Mouse (Mus musculus) CD4-positive, CD25-positive, alpha-beta regulatory T cell, adult 4 months (primary cell): ENCODE results near the gene Ak2. TPM values are rescaled to one million over a fixed set of nuclear protein-coding genes. Genes with fewer than 3 reads are reported as not detected.
A peak's percentile ranks its signal among the peaks of the same experiment; 100 is the strongest.

Experiments
- ATAC-seq: one replicate; pipeline ENCODE4 v1.8.0; 2017
- polyA plus RNA-seq, 2 experiments: library from polyadenylated mRNA; unstranded; fragments of 100-300 nt; shearing (Covaris generic); gene quantifications; one replicate each; pipeline ENCODE4 v1.2.1; 2017

The Ak2 gene
- polyA plus RNA-seq, 2 experiments from 2014 or later: 74.6 to 113 TPM

DNA sequence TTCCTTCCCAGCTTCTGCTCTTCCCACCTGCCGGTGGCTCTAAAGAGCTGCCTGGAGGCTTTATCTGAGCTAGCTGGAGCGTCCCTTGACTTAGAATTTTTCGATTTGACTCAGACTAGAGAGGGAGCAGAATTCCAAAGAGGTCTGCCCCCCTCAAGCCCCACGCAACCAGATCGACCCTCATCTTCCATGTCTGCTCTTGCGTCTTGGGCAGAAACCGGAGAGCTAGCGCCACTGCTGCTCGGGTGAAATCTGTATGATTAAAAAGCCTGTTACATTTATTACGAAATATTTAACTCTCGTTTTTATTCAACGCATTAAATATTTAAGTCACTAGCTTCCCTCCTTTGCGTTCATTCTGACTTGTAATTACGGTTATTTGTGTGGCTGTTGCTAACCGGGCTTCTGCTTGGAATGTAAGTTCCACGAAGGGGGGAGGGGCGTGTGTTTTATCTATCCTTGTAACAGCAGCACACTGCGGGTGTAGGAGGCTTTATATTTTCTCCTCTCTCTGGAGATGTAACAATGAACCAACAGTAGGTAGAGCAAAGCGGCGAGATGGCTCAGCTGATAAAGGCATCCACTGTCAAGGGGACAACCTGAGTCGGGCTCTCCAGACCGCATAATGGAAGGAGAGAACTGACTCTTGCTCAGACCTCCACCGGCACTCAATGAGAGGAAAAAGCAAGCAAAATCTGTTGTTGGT lies 57.7 kb downstream of the Ak2 start:
- peak; percentile 24 for ATAC-seq

DNA sequence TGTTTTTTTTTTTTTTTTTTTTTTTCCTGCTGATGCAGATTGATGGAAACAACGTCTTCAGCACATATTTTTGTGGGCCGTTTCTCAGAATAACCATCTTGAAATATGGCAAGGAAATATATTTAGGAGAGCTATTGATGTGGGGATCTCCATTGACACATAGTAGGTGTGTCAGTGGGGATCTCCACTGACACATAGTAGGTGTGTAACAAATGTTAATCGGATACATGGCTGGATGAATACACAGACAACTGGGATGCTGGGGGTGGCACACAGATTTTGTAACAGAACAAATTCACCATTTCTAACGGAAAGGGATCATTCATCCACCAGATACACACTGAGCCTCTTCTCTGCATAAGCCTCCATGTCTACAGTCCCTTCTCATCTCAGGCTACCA lies 58.6 kb downstream of the Ak2 start:
- no peak for ATAC-seq

DNA sequence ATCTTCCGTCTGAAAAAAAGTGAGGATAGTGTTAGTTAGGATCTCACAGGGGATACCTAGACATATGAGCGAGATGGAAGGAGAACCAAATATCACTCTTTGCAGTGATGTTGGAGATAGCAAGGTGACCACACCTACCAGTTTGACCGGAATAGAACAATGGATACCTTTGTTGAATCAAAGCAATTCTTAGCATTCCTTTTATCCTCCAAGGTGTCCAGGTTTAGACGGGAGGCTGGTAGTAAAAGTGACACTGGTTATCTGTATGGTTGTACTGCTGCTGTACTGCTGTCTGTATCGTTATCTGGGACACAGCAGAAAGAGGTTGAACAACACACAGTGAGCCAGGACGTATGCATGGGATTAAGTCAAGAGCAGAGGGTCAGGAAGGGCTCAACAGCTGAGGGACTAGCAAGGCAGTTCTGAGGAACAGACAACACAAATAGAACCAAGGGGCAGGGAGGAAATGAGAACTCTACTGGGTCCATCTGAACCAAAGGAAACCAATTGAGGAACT lies 59.2 kb downstream of the Ak2 start:
- no peak for ATAC-seq

DNA sequence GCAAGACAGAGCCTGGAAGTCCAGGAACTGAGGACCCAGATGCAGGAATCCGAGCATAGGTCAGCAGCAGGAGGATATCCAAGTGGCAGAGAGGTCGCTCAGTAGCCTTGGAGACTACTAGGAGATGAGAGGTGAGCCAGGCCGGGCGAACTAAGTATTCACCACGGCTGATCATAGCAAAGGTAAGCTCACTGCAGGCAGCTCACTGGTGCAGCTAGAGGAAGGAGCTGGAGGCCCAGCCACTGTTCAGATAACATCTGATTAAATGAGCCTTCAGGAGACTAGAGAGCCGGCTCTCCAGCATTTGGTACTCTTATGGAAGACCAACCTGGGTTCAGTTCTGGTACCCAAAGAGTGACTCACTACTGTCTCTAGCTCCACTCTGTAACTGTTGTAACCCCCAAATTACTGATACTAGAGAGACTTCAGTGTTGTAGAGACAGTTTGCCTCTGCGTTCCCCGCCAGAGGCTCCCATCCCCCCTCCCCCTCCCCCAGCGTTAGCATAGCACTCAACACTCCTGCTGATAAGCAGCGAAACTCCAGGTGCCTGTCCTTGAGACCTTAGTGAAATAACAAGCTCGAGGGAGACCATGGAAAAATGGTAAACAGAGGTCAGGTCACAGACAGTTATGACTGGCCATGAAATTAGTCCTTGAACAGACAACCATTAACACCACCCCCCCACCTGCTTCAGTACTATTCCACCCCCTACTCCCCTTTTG lies 59.9 kb downstream of the Ak2 start:
- ATAC-seq: no peak

DNA sequence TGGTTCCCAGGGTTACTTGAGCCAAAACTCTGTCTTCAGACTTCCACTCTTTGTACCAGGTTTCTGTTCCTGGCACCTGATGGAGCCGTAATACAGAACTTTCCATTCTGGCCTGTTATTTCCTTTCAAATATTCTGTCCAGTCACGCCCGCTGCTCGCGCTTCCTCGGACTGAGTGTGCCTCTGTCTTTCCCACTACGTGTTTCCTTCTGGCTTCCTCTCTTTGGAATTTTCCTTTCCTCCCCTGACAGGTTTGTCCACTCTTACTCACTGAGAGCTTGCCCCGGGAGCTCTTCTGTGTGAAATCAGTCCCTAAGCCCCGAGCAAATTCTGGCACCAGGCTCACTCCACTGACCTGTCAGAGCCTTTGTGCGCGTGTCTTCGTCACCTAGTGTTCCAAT lies 63.0 kb downstream of the Ak2 start:
- ATAC-seq: no peak

DNA sequence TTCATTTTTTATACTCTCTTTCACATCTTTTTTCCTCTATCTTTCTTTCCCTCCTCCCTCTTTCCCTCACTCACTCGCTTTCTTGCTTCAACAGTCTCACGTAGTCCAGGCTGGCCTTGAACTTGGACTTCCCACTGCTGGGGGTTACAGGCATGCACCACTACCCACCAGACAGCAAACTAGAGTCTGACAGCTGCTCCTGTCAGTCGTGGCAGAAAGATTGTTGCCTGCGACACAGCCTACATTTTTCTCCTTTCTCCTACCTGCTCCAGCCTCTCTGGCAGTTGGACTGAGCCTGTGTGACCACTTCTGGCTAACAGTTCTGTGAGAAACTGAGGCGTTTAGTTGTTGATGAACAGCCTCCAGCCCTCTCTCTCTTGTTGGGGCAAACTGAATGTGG lies 63.8 kb downstream of the Ak2 start:
- no peak for ATAC-seq

DNA sequence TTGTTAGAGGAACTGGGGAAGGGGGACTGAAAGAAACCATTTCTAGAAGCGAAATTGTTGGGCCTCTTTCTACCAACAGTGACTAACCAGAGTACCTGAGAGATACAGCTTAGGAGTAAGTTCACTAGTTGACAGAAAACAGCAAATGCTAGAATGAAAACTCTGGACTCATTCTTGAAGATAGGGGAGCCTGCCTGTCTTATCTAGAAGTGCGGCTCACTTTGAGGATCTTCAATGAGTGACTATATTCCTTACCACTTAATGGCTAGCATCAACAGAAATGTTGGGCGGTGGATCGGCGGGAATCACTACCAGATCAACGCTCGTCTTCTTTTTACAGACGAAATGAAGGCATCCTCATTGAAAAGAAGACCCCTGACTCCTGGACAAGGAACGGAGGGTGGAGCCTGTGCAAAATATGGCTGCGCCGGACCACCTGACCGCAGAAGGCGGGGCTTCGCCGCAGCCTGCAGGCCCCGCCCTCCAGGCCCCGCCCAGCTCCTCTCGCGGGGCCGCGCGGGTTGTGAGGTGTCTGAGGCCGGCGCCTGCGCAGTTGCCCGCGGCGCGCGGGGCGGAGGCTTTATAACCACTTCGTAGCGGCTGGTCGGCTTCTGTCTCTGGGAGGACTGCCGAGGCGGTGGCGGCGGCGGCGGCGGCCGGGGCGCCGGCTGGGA lies 65.9 kb downstream of the Ak2 start:
- ATAC-seq: peak; percentile 81

DNA sequence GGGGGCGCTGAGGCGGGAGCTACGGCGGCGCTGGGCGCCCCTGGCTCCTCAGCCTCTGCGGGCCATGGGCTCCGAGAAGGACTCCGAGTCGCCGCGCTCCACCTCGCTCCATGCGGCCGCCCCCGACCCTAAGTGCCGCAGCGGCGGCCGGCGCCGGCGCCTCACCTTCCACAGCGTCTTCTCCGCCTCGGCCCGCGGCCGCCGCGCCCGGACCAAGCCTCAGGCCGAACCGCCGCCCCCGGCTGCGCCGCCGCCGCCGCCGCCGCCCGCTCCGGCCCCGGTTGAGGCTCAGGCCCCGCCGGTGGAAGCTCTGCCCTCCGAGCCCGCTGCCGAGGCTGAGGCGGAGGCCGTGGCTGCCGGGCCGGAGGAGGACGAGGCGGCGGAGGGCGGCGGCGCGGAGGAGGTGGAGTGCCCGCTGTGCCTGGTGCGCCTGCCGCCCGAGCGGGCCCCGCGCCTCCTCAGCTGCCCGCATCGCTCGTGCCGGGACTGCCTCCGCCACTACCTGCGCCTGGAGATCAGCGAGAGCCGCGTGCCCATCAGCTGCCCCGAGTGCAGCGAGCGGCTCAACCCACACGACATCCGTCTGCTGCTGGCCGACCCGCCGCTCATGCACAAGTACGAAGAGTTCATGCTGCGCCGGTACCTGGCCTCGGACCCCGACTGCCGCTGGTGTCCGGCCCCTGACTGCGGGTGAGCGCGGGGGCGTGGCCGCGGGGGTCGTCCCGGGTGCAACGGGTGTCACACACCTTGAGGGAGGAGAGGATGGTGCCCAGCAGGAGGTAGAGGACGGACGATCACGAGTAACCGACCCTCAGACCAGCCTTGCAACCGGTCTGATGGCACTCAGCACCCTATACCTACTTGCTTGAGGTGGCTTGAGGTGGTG lies 66.7 kb downstream of the Ak2 start, which contains the start of gene Rnf19b:
Gene Rnf19b, plus strand, starts transcription at position 65 of the 886 bp plus-strand sequence.
- ATAC-seq: peak; percentile 26

DNA sequence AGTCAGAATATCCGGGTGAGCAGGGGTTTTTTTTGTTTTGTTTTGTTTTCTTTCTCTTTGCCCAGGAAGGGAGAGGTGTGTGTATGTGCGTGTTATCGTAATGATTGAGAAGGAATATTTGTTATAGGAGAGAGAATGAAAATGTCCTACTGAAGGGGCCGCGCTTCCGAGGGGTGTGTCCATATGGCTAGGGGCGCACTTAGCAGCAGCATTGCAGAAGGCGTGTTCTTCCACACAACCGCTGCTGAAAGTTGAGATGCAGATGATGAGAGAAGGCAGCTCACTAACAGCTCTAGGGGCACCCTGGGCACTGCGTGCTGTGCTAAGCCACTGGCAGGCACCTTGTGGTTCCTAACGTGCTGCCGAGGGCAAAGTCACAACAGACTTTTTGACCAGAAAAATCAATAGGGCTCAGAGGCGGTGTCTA lies 67.4 kb downstream of the Ak2 start:
- ATAC-seq: peak; percentile 42

DNA sequence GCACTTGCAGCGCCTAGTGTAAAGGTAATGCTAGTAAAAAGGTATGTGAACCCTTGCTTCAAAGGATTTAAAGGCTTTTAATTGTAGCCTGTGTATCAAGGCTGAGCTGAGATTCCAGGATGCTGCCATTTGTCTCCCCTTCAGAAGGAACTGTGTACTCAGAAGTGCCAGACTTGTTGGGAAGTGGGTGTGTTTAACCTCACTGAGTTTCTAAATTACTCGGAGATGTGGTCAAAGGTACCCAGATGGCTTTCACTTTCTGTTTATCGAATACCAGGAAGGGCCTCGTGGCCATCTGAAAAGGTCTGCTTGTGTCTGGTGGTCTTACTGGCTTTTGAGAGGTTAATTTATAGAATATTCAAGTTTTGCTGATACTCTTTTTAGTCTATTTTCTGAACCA lies 68.2 kb downstream of the Ak2 start:
- peak; percentile 50 for ATAC-seq

Other genes with a start within 250 kb of the Ak2 start
- under 1 TPM; 0.18 to 0.22 TPM for gene A3galt2, start 236.6 kb upstream of the Ak2 start, polyA plus RNA-seq
- gene Zfp362, start 185.9 kb upstream of the Ak2 start, polyA plus RNA-seq: 1 to 10 TPM; 8.3 to 8.4 TPM
- gene Trim62, start 108.4 kb upstream of the Ak2 start, polyA plus RNA-seq: 1 to 10 TPM; 1.3 to 1.6 TPM
- gene Azin2, start 29.5 kb upstream of the Ak2 start, polyA plus RNA-seq: under 1 TPM in 1 of 2 experiments, not detected in 1; 0.66 TPM
- gene Rnf19b, start 66.3 kb downstream of the Ak2 start, polyA plus RNA-seq: 10 to 100 TPM; 10.2 to 17.1 TPM
- not detected for gene Tmem54, start 113.6 kb downstream of the Ak2 start, polyA plus RNA-seq
- gene Hpca, start 130.1 kb downstream of the Ak2 start, polyA plus RNA-seq: not detected
- under 1 TPM; 0.27 to 0.28 TPM for gene Fndc5, start 145.0 kb downstream of the Ak2 start, polyA plus RNA-seq
- 10 to 100 TPM; 20.0 to 26.1 TPM for gene S100pbp, start 197.8 kb downstream of the Ak2 start, polyA plus RNA-seq
- 10 to 100 TPM; 27.4 to 42.1 TPM for gene Yars, start 197.8 kb downstream of the Ak2 start, polyA plus RNA-seq